ENCODE assay signal across 21 mouse cellular contexts in genomic region chr14:23974685-23975084, GRCm38 (mm10). TPM values are rescaled to one million over a fixed set of nuclear protein-coding genes. Genes with fewer than 3 reads are reported as not detected.
DNase-seq lines count a peak whose midpoint lies in the region; ATAC-seq and TF ChIP-seq lines count a peak whose summit lies in the region.
"Had no signal": no experiment of that assay in that cellular context is flagged by ENCODE, and none has a peak within 500 bp of the region (broad histone marks: within the 10 kb centered on the region; RNA-seq: fewer than 3 reads in every experiment).

No protein-coding gene starts in this region.

- intact Hi-C loops in left cerebral cortex, adult 2 months (cut with DNase I) = no loop called here
- intact Hi-C loops in left cerebral cortex, postnatal 25 days (cut with DNase I) = no loop called here

- no peak overlapping the region for H3K4me3 ChIP-seq in left cerebral cortex, adult 2 months
- H3K4me3 ChIP-seq in small intestine, adult 2 months (ENCODE audit: low read depth, low read length) = no peak overlapping the region
- H3K4me3 ChIP-seq: embryonic facial prominence, embryonic 10.5 days; embryonic facial prominence, embryonic 12.5 days; forebrain, embryonic 13.5 days; forebrain, embryonic 15.5 days had no signal

- no peak for ATAC-seq in cerebellum, adult (ENCODE audit: insufficient number of reproducible peaks, low FRiP score, low TSS enrichment)
- no peak for ATAC-seq in CD4-positive, CD25-positive, alpha-beta regulatory T cell, adult 4 months
- ATAC-seq: activated CD4-positive, CD25-positive, alpha-beta regulatory T cell, adult 4 months; forebrain, embryonic 13.5 days; forebrain, embryonic 15.5 days; forebrain, postnatal 0 days; Patski had no signal

- peak; percentile 30 to 48 for DNase-seq in cerebellum, postnatal 14 days
- no peak for DNase-seq in left cerebral cortex, adult 2 months (ENCODE audit: extremely low spot score in 1 of 2, low spot score in 2 of 2)
- DNase-seq in left cerebral cortex, postnatal 25 days (ENCODE audit: low spot score in 2 of 2) = no peak
- DNase-seq: adrenal gland, adult 8-10 months; adrenal gland, postnatal 14 days; adrenal gland, postnatal 36 days; cerebellum, adult 11 months; cerebellum, adult 9-10 months; forebrain, postnatal 0 days had no signal

- H3K27ac ChIP-seq in left cerebral cortex, adult 2 months = peak overlapping the region; percentile 32
- H3K27ac ChIP-seq in small intestine, adult 2 months (ENCODE audit: insufficient read depth, low read depth, low read length) = 0 out of 2 replicates have a peak overlapping the region, but pooled peaks have one; percentile 4
- H3K27ac ChIP-seq: embryonic facial prominence, embryonic 10.5 days; embryonic facial prominence, embryonic 12.5 days; forebrain, embryonic 13.5 days; forebrain, embryonic 15.5 days had no signal

- no peak for TF ChIP-seq CTCF in left cerebral cortex, adult 2 months (IDR thresholded peaks at IDR 0.05)
- no peak for TF ChIP-seq CTCF in small intestine, adult 2 months (IDR thresholded peaks at IDR 0.05; ENCODE audit: extremely low read depth, insufficient read length, insufficient replicate concordance, low read depth, low read length)

- H3K27me3 ChIP-seq in small intestine, adult 2 months (ENCODE audit: control insufficient read depth, insufficient read depth, low read length) = no peaks in the 10 kb centered on the region
- H3K27me3 ChIP-seq: CH12.LX; embryonic facial prominence, embryonic 12.5 days; forebrain, embryonic 13.5 days; forebrain, embryonic 15.5 days; Patski had no signal

- 25% methylated on average over 2 of the region's 2 CpGs for WGBS in small intestine, adult 2 months

- TF ChIP-seq POLR2A in small intestine, adult 2 months (IDR thresholded peaks at IDR 0.05; ENCODE audit: low read depth, low read length) = no peak

- H3K36me3 ChIP-seq in small intestine, adult 2 months (ENCODE audit: control insufficient read depth, insufficient read depth, low read length) = no peaks in the 10 kb centered on the region
- H3K36me3 ChIP-seq: embryonic facial prominence, embryonic 10.5 days; embryonic facial prominence, embryonic 12.5 days; forebrain, embryonic 15.5 days; G1E had no signal

- peaks cover 8% of the 10 kb centered on the region for H3K4me1 ChIP-seq in small intestine, adult 2 months (ENCODE audit: control insufficient read depth, insufficient read depth, insufficient read length, low read length)
- H3K4me1 ChIP-seq: embryonic facial prominence, embryonic 10.5 days; embryonic facial prominence, embryonic 12.5 days; forebrain, embryonic 13.5 days; forebrain, embryonic 15.5 days had no signal

RNA-seq across cellular contexts. Expression of gene Kcnma1, which starts 39.6 kb away (rescaled TPM):
- 100 to 1,000 TPM; 194 to 195 TPM for total RNA-seq in left cerebral cortex, adult 2 months (2021)
- total RNA-seq in left cerebral cortex, postnatal 25 days (2021) = 100 to 1,000 TPM; 183 to 192 TPM
- polyA plus RNA-seq in small intestine, adult 2 months (2012; rRNA removed) = 2.9 and 3.5 TPM in 2 replicates
- not detected for polyA plus RNA-seq in CD4-positive, CD25-positive, alpha-beta regulatory T cell, adult 4 months (2017; shearing (Covaris generic))
- polyA plus RNA-seq: activated CD4-positive, CD25-positive, alpha-beta regulatory T cell, adult 4 months; C2C12; G1E had no signal

Comparison
In these comparisons a context has a peak if more than half of its experiments do, and no peak if none do; other contexts are left out.
1. DNase-seq: peak in cerebellum, postnatal 14 days (2 of 2); none in left cerebral cortex, adult 2 months (0 of 2) and left cerebral cortex, postnatal 25 days (0 of 2).